Mouse (Mus musculus) liver, embryonic 14.5 days (tissue): ENCODE measurements around the gene Nr2c1. TPM values are rescaled to one million over a fixed set of nuclear protein-coding genes. Genes with fewer than 3 reads are reported as not detected.
A peak's percentile ranks its signal among the peaks of the same experiment; 100 is the strongest.

Source experiments
- ATAC-seq: fragments of 200-750 bp; cut with Nextera tagmentation; 2 replicates; pipeline ENCODE4 v1.8.0; 2017; ENCODE audit warnings: moderate number of reproducible peaks, mild to moderate bottlenecking, moderate library complexity; ENCODE audit not compliant: insufficient read depth
- DNase-seq, 3 experiments: peaks; one replicate each; pipeline ENCODE4 v3.0.0-alpha.2; 2012 to 2013; ENCODE audit warnings: low read depth in 3 of 3, low spot score in 3 of 3
- H3K27ac ChIP-seq: fragments of 300-500 bp; sonication (generic); 2 replicates; pipeline ENCODE4 v1.5.1; 2014; ENCODE audit warnings: moderate library complexity, mild to moderate bottlenecking, control low read depth, inconsistent platforms
- H3K27me3 ChIP-seq: fragments of 300-500 bp; sonication (generic); 2 replicates; pipeline ENCODE4 v1.6.1; 2014; ENCODE audit warnings: mild to moderate bottlenecking, low read length, moderate library complexity; ENCODE audit not compliant: control insufficient read depth, insufficient read depth
- H3K36me3 ChIP-seq: fragments of 300-500 bp; sonication (generic); replicated peaks from 2 replicates; pipeline ENCODE4 v1.6.1; 2014; ENCODE audit warnings: low read depth; ENCODE audit not compliant: control insufficient read depth, insufficient read depth
- H3K4me1 ChIP-seq, 2 experiments: fragments of 200-500 bp in 1 of 2; fragments of 300-500 bp in 1 of 2; sonication (generic) in 1 of 2; replicated peaks; 2 replicates each; pipeline ENCODE4 v1.6.1; 2012 to 2014; ENCODE audit warnings: antibody characterized with exemption in 1 of 2, inconsistent platforms in 1 of 2, low read length in 1 of 2; ENCODE audit not compliant: control insufficient read depth in 2 of 2, insufficient read depth in 2 of 2
- H3K4me2 ChIP-seq: fragments of 300-500 bp; sonication (generic); 2 replicates; pipeline ENCODE4 v1.6.1; 2014; ENCODE audit warnings: low read depth, mild to moderate bottlenecking, control low read depth, moderate library complexity
- H3K4me3 ChIP-seq, 2 experiments: fragments of 200-500 bp in 1 of 2; fragments of 300-500 bp in 1 of 2; sonication (generic) in 1 of 2; 2 replicates each; pipeline ENCODE4 v1.5.1; 2012 to 2014; ENCODE audit warnings: low read depth in 2 of 2, low read length in 2 of 2, mild to moderate bottlenecking in 2 of 2, control low read depth in 1 of 2, inconsistent platforms in 1 of 2, moderate library complexity in 1 of 2; ENCODE audit not compliant: insufficient read depth in 1 of 2
- H3K9ac ChIP-seq: fragments of 300-500 bp; sonication (generic); replicated peaks from 2 replicates; pipeline ENCODE4 v1.6.1; 2014; ENCODE audit warnings: mild to moderate bottlenecking, control low read depth, moderate library complexity
- H3K9me3 ChIP-seq: fragments of 300-500 bp; sonication (generic); 2 replicates; pipeline ENCODE4 v1.6.1; 2016; ENCODE audit warnings: low read length, mixed read lengths; ENCODE audit not compliant: control insufficient read depth
- CTCF ChIP-seq: IDR thresholded peaks from 2 replicates; pipeline ENCODE4 v1.5.1; 2016; ENCODE audit warnings: antibody characterized with exemption, low read depth, control low read depth
- EP300 ChIP-seq: IDR thresholded peaks from 2 replicates; pipeline ENCODE4 v1.6.1; 2016; ENCODE audit warnings: antibody characterized with exemption, low read depth
- WGBS: fragments of 180-500 bp; shearing (Covaris S2); extraction: QIAGEN DNeasy Blood & Tissue Kit; methylation state at CpG from one replicate; pipeline ENCODE4 v1.1.7; 2014; ENCODE audit not compliant: insufficient replicate concordance; 5-methylcytosine and 5-hydroxymethylcytosine counted together
- polyA plus RNA-seq, 2 experiments: library from polyadenylated mRNA; depleted of rRNA in 1 of 2; stranded (reverse) in 1 of 2; unstranded in 1 of 2; fragments of >200 nt; fragmentation: Nextera tagmentation in 1 of 2; extraction: Ambion mirVana in 1 of 2; gene quantifications; 2 replicates each; pipeline versions ENCODE4 v1.2.1 to v1.2.3; 2012 to 2014

Gene Nr2c1
- polyA plus RNA-seq, 2 experiments = 2.2 TPM

DNA sequence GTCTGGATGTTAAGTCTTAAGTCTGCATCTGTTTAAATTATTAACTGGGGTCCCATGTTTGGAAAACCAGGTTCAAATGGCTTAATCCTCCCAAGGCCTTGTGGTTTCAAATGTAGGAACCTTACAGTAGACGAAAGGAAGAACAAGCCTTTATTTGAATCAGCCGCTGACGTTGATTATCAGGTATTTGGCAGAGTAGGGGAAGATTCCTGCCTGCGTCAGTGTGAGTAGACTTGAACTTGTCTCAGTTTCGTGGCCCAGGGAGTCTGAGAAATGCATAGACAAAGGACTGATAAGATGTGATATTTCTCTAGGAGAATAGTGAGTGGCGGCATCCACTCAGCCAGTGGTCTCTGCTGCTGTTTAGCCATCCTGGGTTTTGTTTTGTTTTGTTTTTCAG, 39.0 kb upstream of the Nr2c1 start:
- no peak overlapping the region for H3K4me3 ChIP-seq
- peaks cover 8% of the 10 kb centered on the region for H3K36me3 ChIP-seq
- WGBS = 74% methylated on average over 6 of the region's 6 CpGs

DNA sequence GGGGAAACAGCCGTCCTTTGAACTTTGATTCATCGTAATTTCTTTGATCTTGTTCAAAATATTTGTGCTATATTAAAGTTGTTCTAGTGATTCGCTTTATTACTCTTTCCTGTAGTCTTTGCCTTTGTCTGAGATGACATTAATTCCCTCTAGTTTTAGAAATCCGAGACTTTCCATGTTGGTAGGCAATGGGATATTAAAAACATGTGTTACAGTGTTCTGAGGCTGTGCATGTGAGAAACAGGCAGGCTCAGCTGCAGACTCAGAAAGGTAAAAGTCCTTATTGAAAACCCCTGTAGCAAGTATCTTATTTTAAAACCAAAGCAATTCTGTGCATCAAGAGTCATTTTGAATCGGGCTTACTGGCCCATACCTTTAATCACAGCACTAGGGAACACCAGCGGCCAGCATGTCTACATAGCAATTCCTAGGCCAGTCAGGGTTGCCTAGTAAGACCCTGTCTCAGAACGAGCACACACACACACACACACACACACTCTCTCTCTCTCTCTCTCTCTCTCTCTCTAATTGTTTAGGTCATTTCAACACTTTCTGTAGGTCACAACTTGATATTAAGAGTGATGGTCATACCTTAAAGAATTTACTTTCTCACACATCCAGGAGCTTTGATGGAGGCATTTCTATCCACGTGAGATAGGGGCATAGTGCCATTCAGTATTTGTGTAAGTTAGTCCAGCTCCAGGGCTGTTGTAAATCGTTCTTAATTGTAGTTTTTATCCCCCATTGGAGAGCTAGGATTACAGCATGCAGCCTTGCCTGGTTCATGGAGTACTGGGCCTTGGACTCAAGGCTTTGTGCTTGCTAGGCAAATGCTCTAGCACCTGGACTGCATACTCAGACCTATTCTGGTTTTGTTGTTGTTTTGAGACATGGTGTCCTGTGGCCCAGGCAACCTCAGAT, 36.7 kb upstream of the Nr2c1 start:
- peaks cover 1% of the 10 kb centered on the region; the same call in 1 of the 2 replicates for H3K36me3 ChIP-seq
- no peak overlapping the region for H3K4me2 ChIP-seq
- H3K27me3 ChIP-seq = no peaks in the 10 kb centered on the region
- H3K4me3 ChIP-seq = no peak overlapping the region
- H3K9me3 ChIP-seq = no peaks in the 10 kb centered on the region
- no peak overlapping the region for H3K9ac ChIP-seq
- DNase-seq (no peak), ATAC-seq (no peak)
- WGBS = 82% methylated on average over 9 of the region's 9 CpGs
- H3K4me1 ChIP-seq = peaks cover 0 to 15% of the 10 kb centered on the region in 2 experiments; a peak in 2 of 4 replicates
- TF ChIP-seq EP300 (no peak), CTCF (no peak)
- H3K27ac ChIP-seq = no peak overlapping the region

More for the DNA sequence above, 39.0 kb upstream of the Nr2c1 start:
- Histone ChIP-seq H3K27me3 (no peaks in the 10 kb centered on the region), H3K4me2 (no peak overlapping the region), H3K4me1 (peaks cover 0 to 6% of the 10 kb centered on the region in 2 experiments; a peak in 2 of 4 replicates), H3K27ac (no peak overlapping the region), H3K9ac (no peak overlapping the region), H3K9me3 (no peaks in the 10 kb centered on the region)
- DNase-seq (no peak), ATAC-seq (no peak)
- TF ChIP-seq CTCF (no peak), EP300 (no peak)

DNA sequence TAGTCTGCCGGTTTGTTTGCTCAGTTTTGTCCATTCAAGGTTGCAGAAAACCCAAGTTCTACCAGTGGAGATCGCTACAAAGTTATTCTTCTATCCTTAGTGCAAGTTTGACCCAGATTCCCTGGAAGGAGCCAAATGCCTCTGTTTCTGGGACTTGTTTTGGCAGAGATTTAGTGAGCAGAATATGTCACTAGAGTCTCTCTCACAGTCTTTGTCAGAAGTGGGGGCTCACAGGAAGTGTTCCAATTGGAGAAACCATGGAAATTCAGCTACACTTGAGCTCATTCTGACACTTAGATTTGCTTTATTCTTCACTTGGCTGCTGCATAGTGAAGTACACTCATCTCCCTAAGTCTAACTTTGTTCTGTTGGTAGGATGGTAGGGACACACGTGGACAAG, 35.6 kb upstream of the Nr2c1 start:
- Histone ChIP-seq H3K4me1 (peaks cover 0 to 12% of the 10 kb centered on the region in 2 experiments; a peak in 2 of 4 replicates), H3K27ac (no peak overlapping the region), H3K4me3 (no peak overlapping the region), H3K9ac (no peak overlapping the region), H3K9me3 (no peaks in the 10 kb centered on the region), H3K27me3 (no peaks in the 10 kb centered on the region), H3K4me2 (no peak overlapping the region), H3K36me3 (no peaks in the 10 kb centered on the region)
- ATAC-seq (no peak), DNase-seq (no peak)
- TF ChIP-seq CTCF = no peak
- TF ChIP-seq EP300 = no peak
- WGBS = 73% methylated on average over 3 of the region's 3 CpGs

DNA sequence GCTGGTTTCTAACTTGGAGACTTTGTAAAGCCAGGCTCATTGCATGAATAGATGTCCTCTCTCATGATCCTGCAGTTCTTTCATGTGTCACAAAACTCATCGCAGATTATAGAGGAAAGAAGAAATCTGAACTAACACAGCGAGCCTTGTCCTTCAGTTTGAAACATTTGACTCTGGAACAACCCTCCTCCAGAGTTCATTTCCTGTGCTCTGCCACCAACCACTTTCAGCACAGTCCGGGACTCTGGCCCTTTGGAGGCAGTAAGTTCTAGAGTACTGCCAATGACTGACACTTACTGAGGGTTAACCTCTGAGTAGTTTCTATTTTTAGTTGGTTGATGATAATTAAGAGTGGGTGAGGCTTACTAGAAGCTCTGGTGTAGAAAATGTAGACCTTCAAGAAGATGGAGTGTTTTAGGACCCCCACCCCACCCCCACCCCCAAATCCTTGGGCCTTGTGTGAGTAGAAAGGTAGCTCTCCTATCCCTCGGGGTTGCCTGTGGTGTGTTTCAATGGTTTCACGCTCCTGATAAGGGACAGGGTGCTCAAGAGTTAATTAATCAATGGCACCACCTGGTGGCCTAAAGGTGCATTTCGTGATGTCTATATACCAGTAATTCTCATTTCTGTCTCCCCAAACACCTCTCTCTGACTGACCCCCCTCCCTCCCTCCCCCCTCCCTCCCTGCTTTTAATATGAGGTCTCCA, 31.8 kb upstream of the Nr2c1 start:
- DNase-seq (peak; percentile 67 to 76 (median 70)), ATAC-seq (peak; percentile 76)
- Histone ChIP-seq H3K9me3 (no peaks in the 10 kb centered on the region), H3K4me3 (no peak overlapping the region), H3K4me2 (no peak overlapping the region), H3K9ac (no peak overlapping the region), H3K27me3 (no peaks in the 10 kb centered on the region), H3K4me1 (peaks cover 0 to 9% of the 10 kb centered on the region in 2 experiments; a peak in 1 of 4 replicates), H3K27ac (no peak overlapping the region), H3K36me3 (no peaks in the 10 kb centered on the region)
- 21% methylated on average over 6 of the region's 6 CpGs for WGBS
- TF ChIP-seq CTCF = peak; percentile 73
- TF ChIP-seq EP300 = no peak
